Mouse (Mus musculus) CH12.LX (cell line): Measurements from ENCODE around the gene Jak2.

ENCODE experiments used
- CTCF ChIP-seq, 2 experiments: IDR thresholded peaks in 1 of 2; conservative IDR thresholded peaks in 1 of 2; 2 replicates each; pipeline ENCODE4 v1.5.1; 2011 to 2012; ENCODE audit warnings: low read depth in 2 of 2, low read length in 2 of 2, improper control_type of control experiment in 1 of 2, inconsistent platforms in 1 of 2, mild to moderate bottlenecking in 1 of 2, moderate library complexity in 1 of 2
- USF1 ChIP-seq: IDR thresholded peaks from 2 replicates; pipeline ENCODE4 v1.6.1; 2014; ENCODE audit warnings: low read depth, mild to moderate bottlenecking, inconsistent platforms, low read length, improper control_type of control experiment

DNA sequence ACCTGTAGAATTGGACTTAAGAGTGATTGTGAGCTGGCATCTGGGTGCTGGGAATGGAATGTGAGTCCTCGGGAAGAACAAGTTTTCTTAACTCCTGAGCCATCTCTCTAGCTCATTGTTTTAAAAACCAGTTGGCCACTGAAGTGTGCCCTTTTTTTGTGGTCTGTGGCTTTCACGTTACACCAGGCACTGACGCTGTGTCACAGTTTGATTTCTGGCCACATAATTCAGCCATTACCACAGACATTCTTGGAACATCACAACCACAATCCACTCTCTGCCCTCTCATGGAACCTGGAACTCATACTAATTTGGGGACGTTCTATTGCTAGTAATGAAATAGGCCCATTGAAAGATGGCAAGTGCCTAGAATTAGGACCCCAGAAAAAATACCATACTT lies 89.4 kb downstream of the Jak2 start:
- TF ChIP-seq CTCF (conservative IDR thresholded peaks at IDR 0.05 in 1 of 2, IDR thresholded peaks at IDR 0.05 in 1 of 2; ENCODE audit: low read depth in 2 of 2, low read length in 2 of 2) (no peak), USF1 (no peak)
